Mouse (Mus musculus): ENCODE data around the gene Gm28897. TPM values are rescaled to one million over a fixed set of nuclear protein-coding genes. Genes with fewer than 3 reads are reported as not detected.
"Not testable (repeated sequence)": the region's sequence is repeated elsewhere in the genome, so short reads cannot be mapped to it uniquely, and the experiment has no call there.

Gm28897 gene
- not detected in 2 replicates for polyA plus RNA-seq (2015; fragmentation: Nextera tagmentation; extraction: Ambion mirVana)

GRCm38 (mm10) chrY:80926695-80927094, at the start of gene Gm28897:
TSS of gene Gm28897 (plus strand) at chrY:80926995.
- not testable (repeated sequence) for H3K4me2 ChIP-seq (ENCODE audit: low read length)
- WGBS = no CpG with 5 or more reads among the region's 6 CpGs

More at GRCm38 (mm10) chrY:80926695-80927094, at the start of gene Gm28897:
- H3K4me3 ChIP-seq (replicated peaks; ENCODE audit: low read length); H3K27me3 ChIP-seq (replicated peaks; ENCODE audit: control insufficient read depth, insufficient read depth, low read length); H3K9me3 ChIP-seq (ENCODE audit: control insufficient read depth, low read length); ATAC-seq; H3K4me1 ChIP-seq (replicated peaks; ENCODE audit: control insufficient read depth, insufficient read depth, low read length); H3K9ac ChIP-seq (replicated peaks; ENCODE audit: low read depth, low read length); H3K36me3 ChIP-seq (ENCODE audit: control insufficient read depth, insufficient read depth); H3K27ac ChIP-seq (ENCODE audit: low read length): not testable (repeated sequence)
